Mouse (Mus musculus) intestine, postnatal 0 days (tissue): Measurements from ENCODE around the gene Ackr4. TPM values are rescaled to one million over a fixed set of nuclear protein-coding genes. Genes with fewer than 3 reads are reported as not detected.

Experiments used
- ATAC-seq: fragments of 200-750 bp; cut with Nextera tagmentation; 2 replicates; pipeline ENCODE4 v1.8.0; 2017; ENCODE audit warnings: mild to moderate bottlenecking, moderate TSS enrichment, moderate library complexity
- H3K27ac ChIP-seq: fragments of 300-500 bp; sonication (generic); 2 replicates; pipeline ENCODE4 v1.5.1; 2014; ENCODE audit warnings: mild to moderate bottlenecking, low read depth, low read length, moderate library complexity
- H3K27me3 ChIP-seq: fragments of 300-500 bp; sonication (generic); replicated peaks from 2 replicates; pipeline ENCODE4 v1.6.1; 2014; ENCODE audit warnings: low read length, mixed read lengths; ENCODE audit not compliant: control insufficient read depth, insufficient read depth
- H3K36me3 ChIP-seq: fragments of 300-500 bp; sonication (generic); 2 replicates; pipeline ENCODE4 v1.6.1; 2014; ENCODE audit warnings: mild to moderate bottlenecking, moderate library complexity; ENCODE audit not compliant: control insufficient read depth, insufficient read depth
- H3K4me1 ChIP-seq: fragments of 300-500 bp; sonication (generic); replicated peaks from 2 replicates; pipeline ENCODE4 v1.6.1; 2014; ENCODE audit warnings: antibody characterized with exemption, low read length, mixed read lengths; ENCODE audit not compliant: control insufficient read depth, insufficient read depth
- H3K4me2 ChIP-seq: fragments of 300-500 bp; sonication (generic); replicated peaks from 2 replicates; pipeline ENCODE4 v1.6.1; 2014; ENCODE audit warnings: low read depth, mild to moderate bottlenecking, moderate library complexity
- H3K4me3 ChIP-seq: fragments of 300-500 bp; sonication (generic); 2 replicates; pipeline ENCODE4 v1.5.1; 2014; ENCODE audit warnings: low read depth, low read length
- H3K9ac ChIP-seq: fragments of 300-500 bp; sonication (generic); 2 replicates; pipeline ENCODE4 v1.6.1; 2014; ENCODE audit warnings: mild to moderate bottlenecking, low read depth, low read length
- H3K9me3 ChIP-seq: fragments of 300-500 bp; sonication (generic); 2 replicates; pipeline ENCODE4 v1.6.1; 2016; ENCODE audit warnings: mixed run types; ENCODE audit not compliant: control insufficient read depth
- CTCF ChIP-seq: sonication (generic); IDR thresholded peaks from 2 replicates; pipeline ENCODE4 v1.5.1; 2016; ENCODE audit warnings: low read depth, mild to moderate bottlenecking, control low read depth, antibody characterized with exemption, moderate library complexity
- WGBS: fragments of 180-500 bp; shearing (Covaris S2); extraction: QIAGEN DNeasy Blood & Tissue Kit; methylation state at CpG from one replicate; pipeline ENCODE4 v1.1.7; 2014; 5-methylcytosine and 5-hydroxymethylcytosine counted together
- polyA plus RNA-seq: library from polyadenylated mRNA; unstranded; fragments of >200 nt; fragmentation: Nextera tagmentation; extraction: Ambion mirVana; gene quantifications from 2 replicates; pipeline ENCODE4 v1.2.1, GENCODE M21; 2015

Gene Ackr4
- 5.8 and 7.0 TPM in 2 replicates for polyA plus RNA-seq

DNA sequence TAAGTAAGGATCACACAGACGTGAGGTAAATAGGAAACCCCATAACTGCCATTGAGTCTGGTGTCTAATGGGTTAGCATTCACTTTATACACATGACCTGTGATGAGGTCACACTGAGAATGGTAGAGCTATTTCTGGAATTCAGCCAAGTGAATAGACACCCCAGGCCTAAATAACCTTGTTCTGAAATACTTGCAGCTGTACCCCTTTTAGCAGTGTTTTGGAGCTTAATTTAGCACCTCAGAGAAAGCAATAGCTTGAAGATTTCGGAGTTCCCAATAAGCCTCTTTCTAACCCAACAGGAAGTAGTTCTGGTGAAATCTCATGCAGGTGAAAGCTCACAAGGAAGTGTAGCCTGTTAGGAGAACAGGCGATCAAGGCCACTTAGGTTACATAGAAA is at the start of gene Ackr4:
Gene Ackr4 (minus strand): TSS at position 101 of the 400 bp plus-strand sequence.
- no peaks in the 10 kb centered on the region for H3K27me3 ChIP-seq
- H3K4me1 ChIP-seq: no peaks in the 10 kb centered on the region
- H3K4me2 ChIP-seq: no peak within 1 kb of the TSS
- 94% methylated on average over 3 of the region's 3 CpGs for WGBS
- H3K9ac ChIP-seq: no peak within 1 kb of the TSS
- no peak within 1 kb of the TSS for H3K27ac ChIP-seq
- H3K9me3 ChIP-seq: no peaks in the 10 kb centered on the region
- no peak for TF ChIP-seq CTCF
- no peak within 1 kb of the TSS for H3K4me3 ChIP-seq
- peaks cover 16% of the 10 kb centered on the region; the same call in 1 of the 2 replicates for H3K36me3 ChIP-seq
- ATAC-seq: no peak

DNA sequence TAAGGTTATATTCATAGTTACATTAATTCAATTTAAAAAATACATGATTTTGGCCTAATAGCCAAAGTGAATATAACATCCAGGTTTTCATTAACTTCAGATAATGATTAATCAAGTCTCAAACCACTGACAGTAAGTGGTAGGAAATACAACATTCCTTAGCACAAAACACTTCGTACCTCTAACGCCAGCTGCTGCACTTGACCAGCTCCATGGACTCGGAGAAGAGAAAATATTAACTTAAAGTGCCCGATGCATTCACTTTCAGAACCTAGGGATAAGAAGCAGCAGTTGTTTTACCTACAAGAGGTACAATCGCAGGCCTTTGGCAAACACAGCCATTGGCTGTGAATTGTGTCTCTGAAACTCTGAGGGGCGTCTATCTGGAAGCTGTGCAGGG is 45.6 kb upstream of the Ackr4 start:
- Histone ChIP-seq H3K9ac (no peak overlapping the region), H3K27me3 (no peaks in the 10 kb centered on the region), H3K9me3 (no peaks in the 10 kb centered on the region), H3K36me3 (peaks cover 86% of the 10 kb centered on the region), H3K4me2 (no peak overlapping the region), H3K27ac (no peak overlapping the region), H3K4me3 (no peak overlapping the region), H3K4me1 (no peaks in the 10 kb centered on the region)
- WGBS: 93% methylated on average over 6 of the region's 6 CpGs
- ATAC-seq: no peak
- TF ChIP-seq CTCF: no peak

DNA sequence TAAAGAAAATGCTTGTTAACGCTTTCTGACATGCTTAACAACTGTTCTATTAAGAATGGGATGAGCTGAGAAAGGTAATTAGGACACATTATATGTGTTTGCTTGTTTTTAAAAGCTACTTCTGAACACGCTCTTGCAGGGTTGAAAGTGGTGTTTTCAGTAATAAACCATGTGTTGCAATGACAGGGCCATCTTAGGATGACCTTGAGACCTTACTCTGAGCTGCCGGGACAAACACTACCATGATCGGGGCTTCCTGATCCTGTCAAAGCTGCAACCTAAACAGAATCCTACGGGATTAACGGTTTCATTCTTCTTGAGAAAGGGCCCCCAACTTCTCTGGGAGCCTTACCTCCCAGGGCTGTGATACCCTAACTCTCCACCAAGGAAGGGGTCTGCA is 44.9 kb upstream of the Ackr4 start:
- no peak for ATAC-seq

DNA sequence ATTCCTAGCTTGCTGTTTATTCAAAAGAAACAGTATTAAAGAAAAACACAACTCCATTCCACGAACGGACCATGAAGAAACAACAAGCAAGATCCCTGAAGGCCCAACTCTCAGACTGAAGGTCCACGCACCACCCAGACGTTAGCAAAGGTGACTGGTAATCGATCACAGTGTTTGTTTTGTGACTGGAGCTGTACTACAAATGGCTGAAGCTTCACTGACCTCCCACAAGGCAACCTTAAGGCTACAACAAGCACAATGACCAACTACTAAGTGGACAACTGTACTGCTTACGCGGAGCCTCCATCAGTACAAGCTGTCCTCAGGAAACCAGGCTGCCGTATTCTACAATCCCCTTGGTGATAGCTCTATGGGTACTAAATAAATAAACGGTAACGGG is 43.3 kb upstream of the Ackr4 start:
- H3K4me2 ChIP-seq: no peak overlapping the region
- no peaks in the 10 kb centered on the region for H3K9me3 ChIP-seq
- ATAC-seq: no peak
- TF ChIP-seq CTCF: no peak
- H3K4me3 ChIP-seq: no peak overlapping the region
- no peaks in the 10 kb centered on the region for H3K27me3 ChIP-seq
- WGBS: 91% methylated on average over 10 of the region's 10 CpGs
- H3K36me3 ChIP-seq: peaks cover 85% of the 10 kb centered on the region
- no peak overlapping the region for H3K27ac ChIP-seq
- H3K9ac ChIP-seq: no peak overlapping the region
- H3K4me1 ChIP-seq: no peaks in the 10 kb centered on the region

More for the DNA sequence above, 44.9 kb upstream of the Ackr4 start:
- Histone ChIP-seq H3K27me3 (no peaks in the 10 kb centered on the region), H3K9me3 (no peaks in the 10 kb centered on the region), H3K36me3 (peaks cover 86% of the 10 kb centered on the region), H3K27ac (no peak overlapping the region), H3K4me1 (no peaks in the 10 kb centered on the region), H3K4me2 (no peak overlapping the region), H3K9ac (no peak overlapping the region), H3K4me3 (no peak overlapping the region)
- 78% methylated on average over 6 of the region's 6 CpGs for WGBS
- TF ChIP-seq CTCF: no peak

DNA sequence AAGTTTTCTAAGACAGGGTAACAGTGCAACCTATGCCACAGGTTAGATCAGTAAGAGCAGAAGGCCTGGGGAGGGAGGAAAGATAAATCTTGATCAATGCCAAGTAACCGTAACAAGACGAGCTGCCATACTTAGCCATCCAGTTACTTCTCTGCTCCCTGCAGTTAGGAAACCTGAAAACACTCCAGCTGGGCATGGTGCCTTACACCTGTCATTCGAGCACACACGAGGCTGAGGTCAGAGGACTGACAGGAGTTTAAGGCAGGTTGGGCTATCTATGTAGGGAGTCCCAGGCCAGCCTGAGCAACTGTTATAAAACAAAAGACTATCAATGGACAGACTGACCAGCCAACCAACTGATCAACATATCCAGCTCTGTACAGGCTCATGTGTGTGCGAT is 39.2 kb upstream of the Ackr4 start:
- no peak overlapping the region for H3K4me3 ChIP-seq
- H3K4me2 ChIP-seq: no peak overlapping the region
- no peaks in the 10 kb centered on the region for H3K9me3 ChIP-seq
- no peaks in the 10 kb centered on the region for H3K27me3 ChIP-seq
- no peaks in the 10 kb centered on the region for H3K4me1 ChIP-seq
- 92% methylated on average over 5 of the region's 5 CpGs for WGBS
- TF ChIP-seq CTCF: no peak
- peaks cover 90% of the 10 kb centered on the region for H3K36me3 ChIP-seq
- no peak for ATAC-seq
- no peak overlapping the region for H3K9ac ChIP-seq
- H3K27ac ChIP-seq: no peak overlapping the region

DNA sequence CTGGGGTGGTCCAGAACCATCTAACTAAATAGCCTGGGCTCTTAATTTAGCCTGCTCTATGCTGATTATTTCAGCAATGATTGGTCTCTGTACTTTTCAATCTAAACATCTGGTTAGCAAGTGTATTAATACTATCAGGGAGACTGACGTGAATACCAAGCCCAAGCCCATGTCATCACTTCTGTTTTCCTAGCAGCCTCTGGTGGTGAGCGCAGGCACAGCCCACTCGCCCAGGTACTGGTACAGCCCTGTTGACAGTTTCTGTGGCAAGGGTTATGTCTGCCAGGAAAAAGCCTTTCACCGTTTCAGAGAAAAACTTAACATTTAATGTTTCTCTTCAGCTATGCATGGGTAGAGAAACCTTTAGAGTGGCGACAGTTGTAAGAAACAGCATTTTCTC is 37.5 kb upstream of the Ackr4 start:
- no peak overlapping the region for H3K4me3 ChIP-seq
- H3K4me1 ChIP-seq: no peaks in the 10 kb centered on the region
- TF ChIP-seq CTCF: peak; percentile 37
- H3K27ac ChIP-seq: no peak overlapping the region
- no peak overlapping the region for H3K4me2 ChIP-seq
- no peaks in the 10 kb centered on the region for H3K27me3 ChIP-seq
- no peaks in the 10 kb centered on the region for H3K9me3 ChIP-seq
- no peak overlapping the region for H3K9ac ChIP-seq
- WGBS: 89% methylated on average over 5 of the region's 5 CpGs
- peaks cover 91% of the 10 kb centered on the region for H3K36me3 ChIP-seq
- no peak for ATAC-seq

DNA sequence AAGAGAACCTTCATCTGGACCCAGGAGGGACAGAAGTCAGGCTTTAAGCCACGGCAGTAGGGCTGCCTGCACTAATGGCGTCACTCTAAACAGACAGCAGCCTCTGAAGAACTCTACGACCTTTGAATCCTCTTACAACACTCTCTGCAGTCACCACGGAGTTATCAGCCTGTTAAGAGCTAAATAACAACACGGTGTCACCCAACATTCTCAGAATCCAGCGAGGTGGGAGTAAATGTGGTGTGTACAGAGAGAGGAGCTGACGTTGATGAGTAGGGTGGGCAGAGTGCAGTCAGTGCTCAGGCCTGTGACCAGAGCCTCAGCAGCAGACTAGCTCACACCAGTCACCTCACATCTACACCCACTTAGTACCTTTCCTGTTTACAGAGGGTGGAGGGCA is 34.4 kb upstream of the Ackr4 start:
- H3K27me3 ChIP-seq: no peaks in the 10 kb centered on the region
- H3K27ac ChIP-seq: peak overlapping the region; percentile 46
- H3K9me3 ChIP-seq: no peaks in the 10 kb centered on the region
- 50% methylated on average over 7 of the region's 7 CpGs for WGBS
- H3K4me1 ChIP-seq: no peaks in the 10 kb centered on the region
- no peak overlapping the region for H3K4me3 ChIP-seq
- H3K4me2 ChIP-seq: no peak overlapping the region
- TF ChIP-seq CTCF: no peak
- H3K9ac ChIP-seq: no peak overlapping the region
- ATAC-seq: peak; percentile 81
- peaks cover 96% of the 10 kb centered on the region for H3K36me3 ChIP-seq
